Mouse (Mus musculus) hindbrain, embryonic 12.5 days (tissue): ENCODE results near the gene Gpc2. TPM values are rescaled to one million over a fixed set of nuclear protein-coding genes. Genes with fewer than 3 reads are reported as not detected.

ENCODE experiments used
- ATAC-seq: fragments of 200-750 bp; cut with Nextera tagmentation; 2 replicates; pipeline ENCODE4 v1.8.0; 2017; ENCODE audit warnings: moderate TSS enrichment; ENCODE audit not compliant: low FRiP score
- H3K27ac ChIP-seq: fragments of 300-500 bp; sonication (generic); 2 replicates; pipeline ENCODE4 v1.5.1; 2016; ENCODE audit warnings: mild to moderate bottlenecking
- H3K27me3 ChIP-seq: fragments of 300-500 bp; sonication (generic); 2 replicates; pipeline ENCODE4 v1.6.1; 2016; ENCODE audit warnings: mild to moderate bottlenecking
- H3K36me3 ChIP-seq: fragments of 300-500 bp; sonication (generic); 2 replicates; pipeline ENCODE4 v1.6.1; 2016; ENCODE audit warnings: mild to moderate bottlenecking
- H3K4me1 ChIP-seq: fragments of 300-500 bp; sonication (generic); 2 replicates; pipeline ENCODE4 v1.6.1; 2016
- H3K4me2 ChIP-seq: fragments of 300-500 bp; sonication (generic); replicated peaks from 2 replicates; pipeline ENCODE4 v1.6.1; 2016; ENCODE audit warnings: mild to moderate bottlenecking
- H3K4me3 ChIP-seq: fragments of 300-500 bp; sonication (generic); 2 replicates; pipeline ENCODE4 v1.5.1; 2016; ENCODE audit warnings: mild to moderate bottlenecking
- H3K9ac ChIP-seq: fragments of 300-500 bp; sonication (generic); 2 replicates; pipeline ENCODE4 v1.6.1; 2016; ENCODE audit warnings: mild to moderate bottlenecking, moderate library complexity
- H3K9me3 ChIP-seq: fragments of 300-500 bp; sonication (generic); replicated peaks from 2 replicates; pipeline ENCODE4 v1.6.1; 2016; ENCODE audit warnings: mild to moderate bottlenecking
- WGBS: fragments of 180-500 bp; shearing (Covaris S2); methylation state at CpG from one replicate; pipeline ENCODE4 v1.1.7; 2016; 5-methylcytosine and 5-hydroxymethylcytosine counted together
- polyA plus RNA-seq: library from polyadenylated mRNA; unstranded; fragments of >200 nt; fragmentation: Nextera tagmentation; extraction: Ambion mirVana; gene quantifications from 2 replicates; pipeline ENCODE4 v1.2.1, GENCODE M21; 2016

Gene Gpc2
- polyA plus RNA-seq, 1 experiment from 2014 or later = 164 TPM

- Histone ChIP-seq H3K4me1 (peaks cover 75% of the 10 kb centered on the region), H3K27ac (no peak overlapping the region), H3K4me3 (no peak overlapping the region), H3K27me3 (no peaks in the 10 kb centered on the region; the same call in 1 of the 2 replicates), H3K4me2 (no peak overlapping the region; the same call in 1 of the 2 replicates), H3K36me3 (peaks cover 32% of the 10 kb centered on the region), H3K9ac (peak overlapping the region; percentile 39; the same call in 1 of the 2 replicates), H3K9me3 (no peaks in the 10 kb centered on the region)
- no peak for ATAC-seq
- 52% methylated on average over 8 of the region's 8 CpGs for WGBS
These were observed 5.6 kb downstream of the Gpc2 start for GRCm38 (mm10) chr5:138274186-138274585.

DNA sequence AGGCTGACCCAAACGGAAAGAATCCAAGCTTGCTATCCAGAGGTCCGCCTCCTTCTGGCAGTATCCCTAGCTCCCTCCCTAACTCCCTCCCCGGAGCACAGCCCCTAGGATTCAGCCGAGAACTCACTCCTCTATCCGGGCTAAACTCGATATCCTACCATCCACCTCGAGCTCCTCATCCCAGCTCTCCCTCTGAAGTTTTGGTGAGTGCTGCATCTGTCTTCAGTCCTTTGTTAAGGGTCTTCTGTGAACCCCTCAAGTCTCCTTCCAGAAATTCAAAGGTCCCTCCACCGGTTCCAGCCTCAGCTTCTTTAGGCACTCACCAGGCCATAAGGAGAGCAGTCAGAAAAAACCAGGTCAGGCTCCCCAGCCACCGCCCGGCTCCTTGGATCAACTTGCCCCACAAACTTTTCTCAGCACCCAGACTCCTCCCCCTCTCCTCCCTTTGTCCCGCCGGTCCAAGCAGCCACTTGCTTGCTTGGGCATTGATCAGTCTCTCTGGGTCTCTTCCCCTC, 7.3 kb downstream of the Gpc2 start, which contains the start of gene Gal3st4:
Gal3st4 (minus strand) TSS at position 432 of the 515 bp plus-strand sequence.
- H3K36me3 ChIP-seq = peaks cover 26% of the 10 kb centered on the region
- H3K4me3 ChIP-seq = peak within 1 kb of the TSS; percentile 19
- no peak for ATAC-seq
- H3K27me3 ChIP-seq = no peaks in the 10 kb centered on the region; the same call in 1 of the 2 replicates
- peak within 1 kb of the TSS; percentile 45; the same call in 1 of the 2 replicates for H3K9ac ChIP-seq
- H3K27ac ChIP-seq = peak within 1 kb of the TSS; percentile 55
- H3K9me3 ChIP-seq = no peaks in the 10 kb centered on the region
- 1% methylated on average over 12 of the region's 12 CpGs for WGBS
- H3K4me2 ChIP-seq = peak within 1 kb of the TSS; percentile 39
- peaks cover 60% of the 10 kb centered on the region for H3K4me1 ChIP-seq

DNA sequence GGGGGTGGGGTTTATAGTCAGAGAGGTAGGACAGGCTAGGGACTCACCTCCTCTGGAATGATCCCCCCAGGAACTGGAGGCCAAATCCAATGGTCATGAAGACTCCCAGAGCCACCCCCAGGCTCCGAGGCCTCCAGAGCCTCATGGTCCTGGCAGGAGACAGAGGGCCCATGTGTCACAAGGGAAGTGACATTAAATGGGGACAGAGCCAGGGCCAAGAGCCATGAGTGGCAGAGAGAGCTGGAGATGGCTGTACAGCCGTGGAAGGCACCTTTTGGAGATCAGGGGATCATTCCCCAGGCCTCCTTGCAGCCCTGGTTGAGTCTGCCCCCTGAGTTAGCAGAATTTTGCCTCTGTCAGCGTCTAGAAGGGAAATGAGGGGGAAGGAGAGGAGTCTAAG, 8.6 kb downstream of the Gpc2 start:
- H3K9me3 ChIP-seq = no peaks in the 10 kb centered on the region
- 51% methylated on average over 3 of the region's 3 CpGs for WGBS
- no peak overlapping the region for H3K4me2 ChIP-seq
- no peak overlapping the region for H3K9ac ChIP-seq
- no peak for ATAC-seq
- peaks cover 47% of the 10 kb centered on the region for H3K4me1 ChIP-seq
- no peak overlapping the region for H3K4me3 ChIP-seq
- no peak overlapping the region for H3K27ac ChIP-seq
- H3K36me3 ChIP-seq = peaks cover 17% of the 10 kb centered on the region
- H3K27me3 ChIP-seq = no peaks in the 10 kb centered on the region; the same call in 1 of the 2 replicates

GRCm38 (mm10) chr5:138268980-138269379, 10.8 kb downstream of the Gpc2 start:
- 78% methylated on average over 4 of the region's 4 CpGs for WGBS
- Histone ChIP-seq H3K9me3 (no peaks in the 10 kb centered on the region), H3K27ac (no peak overlapping the region), H3K4me1 (peaks cover 32% of the 10 kb centered on the region), H3K36me3 (peaks cover 9% of the 10 kb centered on the region), H3K4me3 (no peak overlapping the region), H3K27me3 (no peaks in the 10 kb centered on the region; the same call in 1 of the 2 replicates), H3K4me2 (no peak overlapping the region), H3K9ac (no peak overlapping the region)
- ATAC-seq = no peak

DNA sequence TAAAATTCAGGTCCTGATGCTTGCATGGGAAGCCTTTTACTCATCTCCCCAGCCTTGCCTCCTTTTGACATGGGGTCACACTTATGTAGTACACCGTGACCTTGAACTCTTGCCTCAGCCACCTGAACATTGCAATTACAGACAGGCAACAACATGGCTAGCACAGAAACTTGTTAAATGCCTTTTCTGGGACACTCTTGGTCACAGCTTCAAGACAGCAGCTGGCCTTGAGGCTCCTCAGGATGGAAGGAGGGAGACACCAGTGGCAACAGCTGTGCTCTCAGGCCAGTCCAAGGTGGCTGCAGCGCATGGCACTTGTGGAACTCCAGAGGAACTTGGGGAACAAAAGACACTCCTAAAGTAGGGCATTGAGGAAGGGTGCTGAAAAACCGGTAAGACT, 12.7 kb downstream of the Gpc2 start:
- Histone ChIP-seq H3K9ac (no peak overlapping the region), H3K27ac (no peak overlapping the region), H3K4me2 (no peak overlapping the region), H3K36me3 (peaks cover 8% of the 10 kb centered on the region), H3K9me3 (no peaks in the 10 kb centered on the region), H3K27me3 (no peaks in the 10 kb centered on the region; the same call in 1 of the 2 replicates), H3K4me1 (peaks cover 28% of the 10 kb centered on the region), H3K4me3 (no peak overlapping the region)
- no peak for ATAC-seq
- 93% methylated on average over 3 of the region's 3 CpGs for WGBS

- no peaks in the 10 kb centered on the region for H3K27me3 ChIP-seq
- H3K36me3 ChIP-seq = peaks cover 22% of the 10 kb centered on the region
- H3K4me1 ChIP-seq = peaks cover 22% of the 10 kb centered on the region
- ATAC-seq = no peak
- H3K4me2 ChIP-seq = no peak overlapping the region
- over 99% methylated on average over 4 of the region's 4 CpGs for WGBS
- no peak overlapping the region for H3K4me3 ChIP-seq
- no peaks in the 10 kb centered on the region for H3K9me3 ChIP-seq
- H3K27ac ChIP-seq = no peak overlapping the region
- no peak overlapping the region for H3K9ac ChIP-seq
These were observed 14.1 kb downstream of the Gpc2 start for GRCm38 (mm10) chr5:138265712-138266111.

DNA sequence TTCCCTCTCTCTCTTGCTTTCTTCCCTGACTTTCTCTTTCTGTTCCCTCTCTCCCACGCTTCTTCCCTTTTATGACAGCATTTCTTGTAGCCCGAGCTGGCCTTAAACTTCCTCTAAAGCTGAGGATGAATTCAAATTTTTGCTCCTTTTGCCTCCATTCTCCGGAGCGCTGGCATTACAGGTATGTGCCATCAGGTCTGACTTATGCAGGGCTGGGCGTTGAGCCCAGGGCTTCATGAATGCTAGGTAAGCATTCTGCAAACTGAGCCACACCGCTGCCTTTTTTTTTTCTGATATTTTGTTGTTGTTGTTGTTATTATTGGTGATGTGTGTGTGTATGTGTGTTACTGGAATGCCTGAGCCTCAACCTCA, 15.6 kb downstream of the Gpc2 start:
- WGBS = 18% methylated on average over 6 of the region's 6 CpGs
- no peak for ATAC-seq
- H3K9ac ChIP-seq = peak overlapping the region; percentile 97
- peak overlapping the region; percentile 97 for H3K4me3 ChIP-seq
- peak overlapping the region; percentile 81; the same call in 1 of the 2 replicates for H3K27ac ChIP-seq
- H3K9me3 ChIP-seq = no peaks in the 10 kb centered on the region
- peak overlapping the region; percentile 100 for H3K4me2 ChIP-seq
- H3K4me1 ChIP-seq = peaks cover 25% of the 10 kb centered on the region
- peaks cover 36% of the 10 kb centered on the region for H3K36me3 ChIP-seq
- no peaks in the 10 kb centered on the region for H3K27me3 ChIP-seq

GRCm38 (mm10) chr5:138263260-138264206, 16.3 kb downstream of the Gpc2 start, which contains the start of gene BC037034:
Gene BC037034 (minus strand): TSS chr5:138264033.
- Histone ChIP-seq H3K9me3 (no peaks in the 10 kb centered on the region), H3K27ac (peak within 1 kb of the TSS; percentile 81), H3K4me3 (peak within 1 kb of the TSS; percentile 97), H3K27me3 (no peaks in the 10 kb centered on the region), H3K9ac (peak within 1 kb of the TSS; percentile 97), H3K4me1 (peaks cover 25% of the 10 kb centered on the region), H3K4me2 (peak within 1 kb of the TSS; percentile 100), H3K36me3 (peaks cover 42% of the 10 kb centered on the region)
- WGBS = under 1% methylated on average over 67 of the region's 71 CpGs
- ATAC-seq = peak; percentile 84

DNA sequence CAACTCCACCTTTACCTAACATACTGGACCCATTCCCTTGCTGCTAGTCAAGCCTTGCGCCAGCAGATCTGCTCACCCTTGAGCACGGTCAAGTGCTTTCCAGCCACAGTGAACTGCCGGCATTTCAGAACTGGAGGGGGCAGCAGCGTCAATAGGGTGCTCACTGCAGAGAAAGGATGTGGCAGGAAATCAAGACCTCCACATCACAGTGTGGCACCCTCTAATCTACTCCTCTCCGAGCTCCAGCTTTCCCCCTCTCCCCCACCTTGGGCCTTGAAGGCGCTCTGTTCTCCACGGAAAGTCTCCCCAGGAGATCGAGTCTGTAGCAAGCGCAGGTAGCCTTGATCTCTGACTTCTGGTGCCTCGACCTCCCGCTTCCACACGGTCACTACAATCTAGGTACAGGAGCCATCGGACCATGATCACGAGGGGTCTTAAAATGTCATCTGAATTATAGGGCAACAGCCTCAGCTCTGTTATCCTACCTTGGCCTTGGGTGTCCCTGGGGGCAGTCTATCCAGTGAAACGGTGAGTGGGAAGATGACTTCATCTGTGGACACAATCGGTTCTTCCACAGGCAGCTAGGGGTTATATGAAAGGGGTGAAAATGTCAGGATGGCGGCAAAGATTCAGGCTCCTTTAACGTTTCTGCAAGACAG, 17.1 kb downstream of the Gpc2 start:
- H3K27me3 ChIP-seq = no peaks in the 10 kb centered on the region
- peak overlapping the region; percentile 97 for H3K9ac ChIP-seq
- WGBS = 68% methylated on average over 18 of the region's 18 CpGs
- no peak for ATAC-seq
- no peak overlapping the region for H3K27ac ChIP-seq
- peaks cover 25% of the 10 kb centered on the region for H3K4me1 ChIP-seq
- no peaks in the 10 kb centered on the region for H3K9me3 ChIP-seq
- H3K4me2 ChIP-seq = peak overlapping the region; percentile 100
- peaks cover 49% of the 10 kb centered on the region for H3K36me3 ChIP-seq
- peak overlapping the region; percentile 97 for H3K4me3 ChIP-seq

DNA sequence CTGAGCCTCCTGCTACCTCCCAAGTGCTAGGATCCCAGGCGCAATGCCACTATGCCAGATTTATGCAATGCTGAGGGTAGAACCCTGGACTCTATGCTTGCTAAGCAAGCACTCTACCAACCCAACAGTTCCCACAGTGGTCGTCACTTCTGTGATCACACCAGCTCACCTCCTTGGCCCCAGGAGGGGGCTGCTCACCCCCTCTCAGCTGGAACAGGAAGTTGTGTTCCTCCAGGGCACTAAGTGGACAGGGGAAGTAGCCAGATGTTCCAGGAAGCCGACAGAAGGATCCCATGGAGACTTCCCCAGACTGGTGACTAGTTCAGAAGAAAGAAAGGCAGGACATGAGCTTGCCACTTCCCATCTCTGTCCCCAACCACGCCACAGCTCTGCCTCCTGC, 17.8 kb downstream of the Gpc2 start:
- H3K27me3 ChIP-seq = no peaks in the 10 kb centered on the region
- 86% methylated on average over 4 of the region's 4 CpGs for WGBS
- no peak overlapping the region; the same call in 1 of the 2 replicates for H3K4me3 ChIP-seq
- H3K4me2 ChIP-seq = peak overlapping the region; percentile 100; the same call in 1 of the 2 replicates
- H3K9me3 ChIP-seq = no peaks in the 10 kb centered on the region
- peaks cover 25% of the 10 kb centered on the region for H3K4me1 ChIP-seq
- ATAC-seq = no peak
- H3K9ac ChIP-seq = peak overlapping the region; percentile 5; the same call in 1 of the 2 replicates
- no peak overlapping the region for H3K27ac ChIP-seq
- peaks cover 49% of the 10 kb centered on the region for H3K36me3 ChIP-seq

- H3K36me3 ChIP-seq = peaks cover 43% of the 10 kb centered on the region
These were observed 19.0 kb downstream of the Gpc2 start for GRCm38 (mm10) chr5:138260834-138261233.

GRCm38 (mm10) chr5:138260051-138260450, 19.8 kb downstream of the Gpc2 start:
- 87% methylated on average over 10 of the region's 10 CpGs for WGBS
- H3K9me3 ChIP-seq = no peaks in the 10 kb centered on the region
- H3K4me2 ChIP-seq = no peak overlapping the region
- no peak overlapping the region for H3K9ac ChIP-seq
- no peak overlapping the region for H3K4me3 ChIP-seq
- no peak for ATAC-seq
- peaks cover 33% of the 10 kb centered on the region for H3K4me1 ChIP-seq
- H3K27me3 ChIP-seq = no peaks in the 10 kb centered on the region
- no peak overlapping the region for H3K27ac ChIP-seq
- H3K36me3 ChIP-seq = peaks cover 40% of the 10 kb centered on the region

More at GRCm38 (mm10) chr5:138260834-138261233, 19.0 kb downstream of the Gpc2 start:
- Histone ChIP-seq H3K4me1 (peaks cover 31% of the 10 kb centered on the region), H3K9me3 (no peaks in the 10 kb centered on the region), H3K4me2 (no peak overlapping the region), H3K27ac (no peak overlapping the region), H3K27me3 (no peaks in the 10 kb centered on the region), H3K9ac (no peak overlapping the region), H3K4me3 (no peak overlapping the region)
- ATAC-seq = no peak
- 92% methylated on average over 11 of the region's 11 CpGs for WGBS
